Mouse (Mus musculus): ENCODE measurements around the gene Prox1.

GRCm38 (mm10) chr1:190115985-190116384 lies 54.5 kb downstream of the Prox1 start:
- TF ChIP-seq POLR2A (IDR thresholded peaks at IDR 0.05; ENCODE audit: low read depth, low read length) = no peak
- TF ChIP-seq CTCF (IDR thresholded peaks at IDR 0.05; ENCODE audit: extremely low read depth, insufficient read length, insufficient replicate concordance, low read depth, low read length) = no peak
